Mouse (Mus musculus): ENCODE data around the gene L3mbtl2. TPM values are rescaled to one million over a fixed set of nuclear protein-coding genes. Genes with fewer than 3 reads are reported as not detected.

The L3mbtl2 gene
- polyA plus RNA-seq, 1 experiment: 29.6 TPM

DNA sequence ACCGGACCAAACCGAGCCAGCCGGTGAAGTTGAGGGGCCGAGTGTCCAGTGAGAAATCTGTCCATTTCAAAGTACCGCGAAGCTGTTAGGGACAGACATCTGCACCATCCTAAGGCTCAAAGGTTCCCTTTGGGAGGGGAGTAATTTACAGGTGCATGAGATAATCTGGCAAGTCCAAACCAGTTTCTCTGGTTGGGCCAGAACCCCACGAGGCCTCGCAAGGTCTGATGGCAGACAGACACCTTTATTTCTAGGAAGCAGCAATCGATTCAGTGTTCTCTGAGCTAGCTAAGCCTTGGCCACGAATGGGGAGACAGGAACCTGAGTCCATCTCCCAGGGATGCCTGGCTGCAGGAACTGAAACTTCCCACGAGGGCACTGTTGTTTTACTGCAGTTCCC, 60.0 kb downstream of the L3mbtl2 start:
- no peak for TF ChIP-seq POLR2A (IDR thresholded peaks at IDR 0.05; ENCODE audit: extremely low read depth, insufficient read depth, low read length)
- no peak for TF ChIP-seq CTCF (IDR thresholded peaks at IDR 0.05; ENCODE audit: extremely low read depth, insufficient read depth, low read length)
- Histone ChIP-seq H3K27ac (ENCODE audit: insufficient read depth, low read length) (no peak overlapping the region), H3K4me3 (ENCODE audit: insufficient read depth, low read length) (no peak overlapping the region), H3K4me1 (ENCODE audit: control insufficient read depth, insufficient read depth, low read length) (peaks cover 1% of the 10 kb centered on the region)

DNA sequence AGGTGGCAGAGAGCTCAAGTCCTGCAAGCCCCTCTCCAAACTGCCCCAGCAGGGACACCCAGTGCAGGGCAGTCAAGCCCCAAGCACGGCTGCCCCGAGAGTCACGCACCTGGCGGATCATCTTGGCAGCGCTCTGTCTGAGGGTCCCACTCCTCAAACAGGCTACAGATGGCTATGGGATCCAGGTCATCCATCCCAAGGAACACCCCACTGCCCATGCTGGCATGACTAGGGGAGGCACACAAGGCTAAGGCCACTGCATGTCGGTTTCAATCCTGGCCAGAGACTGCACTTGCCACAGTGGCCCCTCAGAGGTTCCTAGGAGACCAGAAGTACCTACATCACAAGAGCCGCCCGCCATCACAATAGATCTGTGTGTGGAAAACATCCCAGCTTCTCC, 62.3 kb downstream of the L3mbtl2 start:
- no peaks in the 10 kb centered on the region; the same call in 1 of the 2 replicates for H3K4me1 ChIP-seq (ENCODE audit: control insufficient read depth, insufficient read depth, low read length)

DNA sequence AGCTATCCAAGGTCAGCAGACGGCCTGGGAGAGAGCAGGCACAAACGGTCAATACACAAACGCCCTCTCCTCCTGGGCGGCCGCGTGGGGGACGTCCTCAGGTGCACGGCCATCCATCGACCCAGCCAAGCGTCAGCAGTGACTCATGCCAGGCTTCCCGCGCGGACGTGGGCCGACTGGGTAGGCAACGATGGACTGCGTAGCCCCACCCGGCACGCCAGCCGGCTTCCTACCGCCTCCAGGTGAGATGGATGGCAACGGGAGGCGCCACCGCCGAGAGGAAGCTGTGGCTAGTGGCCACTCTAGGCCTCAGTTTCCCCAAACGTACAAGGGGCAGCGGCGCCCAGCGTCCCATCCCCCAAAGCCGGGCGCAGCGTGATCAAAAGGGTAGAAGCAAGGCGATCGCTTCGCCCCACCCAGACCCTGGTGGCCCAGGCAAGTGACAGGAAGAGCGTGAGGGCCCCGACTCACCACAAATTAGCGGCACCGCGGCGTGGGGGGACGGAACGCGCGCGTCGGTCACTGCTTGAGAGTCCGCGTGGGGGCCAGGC, 65.6 kb downstream of the L3mbtl2 start:
- peak overlapping the region; percentile 76 for H3K4me3 ChIP-seq (ENCODE audit: insufficient read depth, low read length)
- TF ChIP-seq POLR2A (IDR thresholded peaks at IDR 0.05; ENCODE audit: extremely low read depth, insufficient read depth, low read length): no peak
- TF ChIP-seq CTCF (IDR thresholded peaks at IDR 0.05; ENCODE audit: extremely low read depth, insufficient read depth, low read length): no peak
- 0 out of 2 replicates have a peak overlapping the region, but pooled peaks have one; percentile 31 for H3K27ac ChIP-seq (ENCODE audit: insufficient read depth, low read length)
- H3K4me1 ChIP-seq (ENCODE audit: control insufficient read depth, insufficient read depth, low read length): no peaks in the 10 kb centered on the region; the same call in 1 of the 2 replicates

More for the DNA sequence above, 62.3 kb downstream of the L3mbtl2 start:
- no peak for TF ChIP-seq CTCF (IDR thresholded peaks at IDR 0.05; ENCODE audit: extremely low read depth, insufficient read depth, low read length)
- no peak overlapping the region for H3K4me3 ChIP-seq (ENCODE audit: insufficient read depth, low read length)
- H3K27ac ChIP-seq (ENCODE audit: insufficient read depth, low read length): no peak overlapping the region

DNA sequence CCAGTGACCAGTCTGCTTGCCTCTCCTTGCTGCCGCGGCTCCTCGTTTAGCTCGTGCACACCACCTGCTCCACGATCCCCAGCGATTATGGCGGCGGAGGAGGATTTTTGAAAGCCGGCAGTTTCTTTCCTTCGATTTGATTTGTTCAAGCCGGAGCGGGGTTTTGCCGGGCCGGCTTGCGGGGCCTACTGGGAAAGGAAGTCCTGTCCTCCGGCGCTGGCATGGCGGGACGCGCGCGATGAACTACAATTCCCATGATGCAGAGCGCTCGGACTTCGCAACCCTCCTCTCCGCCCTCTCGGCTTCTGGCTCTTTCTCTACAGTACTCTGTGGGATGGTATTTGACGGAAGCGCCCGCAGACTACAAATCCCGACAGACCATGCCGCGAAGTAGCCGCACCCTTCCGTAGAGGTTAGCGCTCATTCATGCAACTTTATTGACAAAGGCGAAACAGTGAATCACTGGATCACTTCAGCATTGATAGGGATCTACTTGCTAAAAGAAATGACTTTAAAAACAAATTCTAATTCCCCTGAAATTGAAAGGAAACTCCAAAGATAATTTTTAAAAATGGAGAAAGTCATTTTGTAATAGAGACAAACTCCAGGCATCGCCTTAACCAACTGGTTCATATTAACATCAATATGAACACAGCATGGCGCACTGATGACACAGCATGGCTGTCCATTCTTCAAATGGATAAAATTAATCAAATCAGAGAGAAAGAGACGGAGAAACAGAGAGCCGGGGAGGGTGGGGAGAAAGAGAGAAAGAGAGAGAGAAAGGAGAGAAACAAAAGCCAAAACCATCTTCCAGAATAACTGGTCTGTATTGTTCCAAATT, 66.3 kb downstream of the L3mbtl2 start:
- no peak for TF ChIP-seq CTCF (IDR thresholded peaks at IDR 0.05; ENCODE audit: extremely low read depth, insufficient read depth, low read length)
- TF ChIP-seq POLR2A (IDR thresholded peaks at IDR 0.05; ENCODE audit: extremely low read depth, insufficient read depth, low read length): peak; percentile 75; the same call in 1 of the 2 replicates
- Histone ChIP-seq H3K4me1 (ENCODE audit: control insufficient read depth, insufficient read depth, low read length) (no peaks in the 10 kb centered on the region; the same call in 1 of the 2 replicates), H3K27ac (ENCODE audit: insufficient read depth, low read length) (0 out of 2 replicates have a peak overlapping the region, but pooled peaks have one; percentile 31), H3K4me3 (ENCODE audit: insufficient read depth, low read length) (peak overlapping the region; percentile 76)

DNA sequence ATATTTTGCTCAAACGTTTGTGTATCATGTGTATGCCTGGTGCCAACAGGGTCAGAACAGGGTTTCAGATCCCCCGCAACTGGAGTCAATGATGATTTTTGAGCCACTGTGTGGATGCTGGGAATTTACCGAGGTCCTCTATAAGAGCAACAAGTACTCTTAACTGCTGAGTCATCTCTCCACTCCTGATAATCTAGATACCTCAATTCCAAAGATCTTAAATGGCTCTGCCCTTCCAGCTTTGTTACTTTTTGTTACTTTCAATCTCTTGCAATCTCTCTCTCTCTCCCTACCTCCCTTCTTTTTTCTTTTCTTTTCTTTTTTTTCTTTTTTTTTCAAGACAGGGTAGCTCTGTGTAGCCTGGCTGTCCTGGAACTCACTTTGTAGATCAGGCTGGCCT, 71.4 kb downstream of the L3mbtl2 start:
- Histone ChIP-seq H3K27ac (ENCODE audit: insufficient read depth, low read length) (no peak overlapping the region), H3K4me1 (ENCODE audit: control insufficient read depth, insufficient read depth, low read length) (no peaks in the 10 kb centered on the region), H3K4me3 (ENCODE audit: insufficient read depth, low read length) (no peak overlapping the region)
- no peak for TF ChIP-seq CTCF (IDR thresholded peaks at IDR 0.05; ENCODE audit: extremely low read depth, insufficient read depth, low read length)
- TF ChIP-seq POLR2A (IDR thresholded peaks at IDR 0.05; ENCODE audit: extremely low read depth, insufficient read depth, low read length): no peak

Other genes starting within 250 kb of the L3mbtl2 start
- gene Rbx1, start 197.6 kb upstream of the L3mbtl2 start, polyA plus RNA-seq (2012; rRNA removed): 172 and 175 TPM in 2 replicates
- gene Ep300, start 78.5 kb upstream of the L3mbtl2 start, polyA plus RNA-seq (2012; rRNA removed): 27.5 and 28.8 TPM in 2 replicates
- gene Chadl, start 33.4 kb downstream of the L3mbtl2 start, polyA plus RNA-seq (2012; rRNA removed): 22.3 and 23.6 TPM in 2 replicates
- 89.7 and 93.8 TPM in 2 replicates for gene Zc3h7b, start 81.2 kb downstream of the L3mbtl2 start, polyA plus RNA-seq (2012; rRNA removed)
- 151 and 154 TPM in 2 replicates for gene Rangap1, start 81.6 kb downstream of the L3mbtl2 start, polyA plus RNA-seq (2012; rRNA removed)
- 318 and 326 TPM in 2 replicates for gene Tef, start 138.5 kb downstream of the L3mbtl2 start, polyA plus RNA-seq (2012; rRNA removed)
- 19.9 and 21.0 TPM in 2 replicates for gene Tob2, start 194.9 kb downstream of the L3mbtl2 start, polyA plus RNA-seq (2012; rRNA removed)
- gene Phf5a, start 208.0 kb downstream of the L3mbtl2 start, polyA plus RNA-seq (2012; rRNA removed): 53.3 and 57.7 TPM in 2 replicates
- 533 and 545 TPM in 2 replicates for gene Aco2, start 208.4 kb downstream of the L3mbtl2 start, polyA plus RNA-seq (2012; rRNA removed)